Mouse (Mus musculus) lung, postnatal 0 days (tissue): ENCODE results near the gene Spag7. TPM values are rescaled to one million over a fixed set of nuclear protein-coding genes. Genes with fewer than 3 reads are reported as not detected.

Experiments used
- ATAC-seq: fragments of 200-750 bp; cut with Nextera tagmentation; 2 replicates; pipeline ENCODE4 v1.8.0; 2017; ENCODE audit warnings: moderate library complexity
- DNase-seq: peaks from one replicate; pipeline ENCODE4 v3.0.0-alpha.2; 2016; ENCODE audit warnings: low spot score
- H3K27ac ChIP-seq: fragments of 300-500 bp; sonication (generic); 2 replicates; pipeline ENCODE4 v1.5.1; 2014; ENCODE audit warnings: antibody characterized with exemption, mild to moderate bottlenecking, low read length, mixed read lengths
- H3K27me3 ChIP-seq: fragments of 300-500 bp; sonication (generic); replicated peaks from 2 replicates; pipeline ENCODE4 v1.6.1; 2014; ENCODE audit warnings: low read length, mixed read lengths; ENCODE audit not compliant: insufficient read depth
- H3K36me3 ChIP-seq: fragments of 300-500 bp; sonication (generic); 2 replicates; pipeline ENCODE4 v1.6.1; 2014; ENCODE audit warnings: low read length, mixed read lengths; ENCODE audit not compliant: insufficient read depth
- H3K4me1 ChIP-seq: fragments of 300-500 bp; sonication (generic); 2 replicates; pipeline ENCODE4 v1.6.1; 2014; ENCODE audit warnings: antibody characterized with exemption, low read depth, low read length, mixed read lengths; ENCODE audit not compliant: insufficient read depth
- H3K4me2 ChIP-seq: fragments of 300-500 bp; sonication (generic); replicated peaks from 2 replicates; pipeline ENCODE4 v1.6.1; 2014; ENCODE audit warnings: low read depth, mild to moderate bottlenecking, low read length, moderate library complexity, mixed read lengths
- H3K4me3 ChIP-seq: fragments of 300-500 bp; sonication (generic); 2 replicates; pipeline ENCODE4 v1.5.1; 2014; ENCODE audit warnings: low read depth, low read length
- H3K9ac ChIP-seq: fragments of 300-500 bp; sonication (generic); replicated peaks from 2 replicates; pipeline ENCODE4 v1.6.1; 2014; ENCODE audit warnings: low read depth, mild to moderate bottlenecking
- H3K9me3 ChIP-seq: fragments of 300-500 bp; sonication (generic); 2 replicates; pipeline ENCODE4 v1.6.1; 2016; ENCODE audit warnings: low read length, mixed read lengths
- CTCF ChIP-seq: IDR thresholded peaks from 2 replicates; pipeline ENCODE4 v1.5.1; 2016; ENCODE audit warnings: antibody characterized with exemption, mild to moderate bottlenecking
- EP300 ChIP-seq: IDR thresholded peaks from 2 replicates; pipeline ENCODE4 v1.6.1; 2016; ENCODE audit warnings: antibody characterized with exemption, mild to moderate bottlenecking, control low read depth
- WGBS: fragments of 180-500 bp; shearing (Covaris S2); extraction: QIAGEN DNeasy Blood & Tissue Kit; methylation state at CpG from one replicate; pipeline ENCODE4 v1.1.7; 2014; 5-methylcytosine and 5-hydroxymethylcytosine counted together
- polyA plus RNA-seq: library from polyadenylated mRNA; unstranded; fragments of >200 nt; fragmentation: Nextera tagmentation; extraction: Ambion mirVana; gene quantifications from 2 replicates; pipeline ENCODE4 v1.2.1, GENCODE M21; 2015

Spag7 gene
- polyA plus RNA-seq, 1 experiment from 2014 or later, result 84.6 TPM

GRCm38 (mm10) chr11:70653345-70654197 is 15.6 kb downstream of the Spag7 start:
- peak overlapping the region; percentile 99 for H3K4me3 ChIP-seq
- no peaks in the 10 kb centered on the region for H3K27me3 ChIP-seq
- 1% methylated on average over 54 of the region's 63 CpGs for WGBS
- H3K36me3 ChIP-seq, result peaks cover 31% of the 10 kb centered on the region
- DNase-seq (peak; percentile 78), ATAC-seq (peak; percentile 66)
- TF ChIP-seq EP300 (no peak), CTCF (no peak)
- peak overlapping the region; percentile 98 for H3K9ac ChIP-seq
- peak overlapping the region; percentile 99 for H3K27ac ChIP-seq
- no peaks in the 10 kb centered on the region for H3K9me3 ChIP-seq
- peak overlapping the region; percentile 74 for H3K4me2 ChIP-seq
- peaks cover 27% of the 10 kb centered on the region for H3K4me1 ChIP-seq

GRCm38 (mm10) chr11:70652884-70653344 is 16.3 kb downstream of the Spag7 start:
- Histone ChIP-seq H3K36me3 (peaks cover 31% of the 10 kb centered on the region), H3K4me2 (peak overlapping the region; percentile 74), H3K9me3 (no peaks in the 10 kb centered on the region), H3K4me3 (peak overlapping the region; percentile 99), H3K27ac (peak overlapping the region; percentile 99), H3K9ac (peak overlapping the region; percentile 98), H3K27me3 (no peaks in the 10 kb centered on the region), H3K4me1 (peaks cover 27% of the 10 kb centered on the region)
- no peak for TF ChIP-seq CTCF
- no peak for TF ChIP-seq EP300
- peak; percentile 70 for DNase-seq
- 20% methylated on average over 6 of the region's 6 CpGs for WGBS
- ATAC-seq, result no peak

- DNase-seq (peak; percentile 46), ATAC-seq (no peak)
- H3K27ac ChIP-seq, result peak overlapping the region; percentile 99
- H3K9ac ChIP-seq, result peak overlapping the region; percentile 16; the same call in 1 of the 2 replicates
- H3K4me2 ChIP-seq, result peak overlapping the region; percentile 74
- TF ChIP-seq CTCF (no peak), EP300 (no peak)
- peaks cover 31% of the 10 kb centered on the region for H3K36me3 ChIP-seq
- H3K27me3 ChIP-seq, result no peaks in the 10 kb centered on the region
- H3K4me3 ChIP-seq, result peak overlapping the region; percentile 99
- no peaks in the 10 kb centered on the region for H3K9me3 ChIP-seq
- WGBS, result 33% methylated on average over 12 of the region's 12 CpGs
- peaks cover 27% of the 10 kb centered on the region for H3K4me1 ChIP-seq
Measured at GRCm38 (mm10) chr11:70652029-70652883, 17.0 kb downstream of the Spag7 start.

GRCm38 (mm10) chr11:70651391-70651790 is 17.8 kb downstream of the Spag7 start:
- DNase-seq (no peak), ATAC-seq (no peak)
- Histone ChIP-seq H3K4me1 (peaks cover 22% of the 10 kb centered on the region), H3K4me3 (no peak overlapping the region), H3K27ac (no peak overlapping the region), H3K27me3 (no peaks in the 10 kb centered on the region), H3K4me2 (no peak overlapping the region), H3K9ac (no peak overlapping the region), H3K36me3 (peaks cover 31% of the 10 kb centered on the region), H3K9me3 (no peaks in the 10 kb centered on the region)
- TF ChIP-seq CTCF (no peak), EP300 (no peak)
- 40% methylated on average over 2 of the region's 2 CpGs for WGBS

GRCm38 (mm10) chr11:70650322-70651175 is 18.7 kb downstream of the Spag7 start:
- no peaks in the 10 kb centered on the region for H3K9me3 ChIP-seq
- H3K4me2 ChIP-seq, result no peak overlapping the region
- WGBS, result 61% methylated on average over 12 of the region's 12 CpGs
- peaks cover 25% of the 10 kb centered on the region; the same call in 1 of the 2 replicates for H3K4me1 ChIP-seq
- TF ChIP-seq CTCF (no peak), EP300 (no peak)
- H3K27me3 ChIP-seq, result no peaks in the 10 kb centered on the region
- H3K36me3 ChIP-seq, result peaks cover 31% of the 10 kb centered on the region
- DNase-seq, result peak; percentile 33
- no peak overlapping the region for H3K9ac ChIP-seq
- H3K27ac ChIP-seq, result no peak overlapping the region
- no peak for ATAC-seq
- H3K4me3 ChIP-seq, result no peak overlapping the region
